Mouse (Mus musculus): ENCODE data around the gene Rprd2.

DNA sequence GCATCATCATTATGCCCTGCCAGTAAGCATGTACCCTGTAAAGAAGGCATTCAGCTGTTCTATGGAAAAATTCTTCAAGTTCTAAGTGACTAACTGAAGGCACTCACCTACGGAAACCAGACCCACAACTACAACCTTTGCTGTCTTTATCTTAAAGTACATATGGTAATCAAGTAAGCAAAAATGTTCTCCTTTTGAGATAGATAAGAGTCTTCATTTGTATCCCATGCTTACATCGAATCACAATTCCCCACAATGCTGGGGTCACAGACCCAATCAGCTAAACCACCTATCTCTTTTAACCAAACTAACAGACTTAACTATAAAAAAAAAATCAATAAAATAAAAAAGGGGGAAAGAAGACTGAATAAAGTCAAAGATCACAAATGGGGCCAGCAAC, 20.6 kb upstream of the Rprd2 start:
- TF ChIP-seq CEBPB (IDR thresholded peaks at IDR 0.05; ENCODE audit: insufficient read depth, poor library complexity, severe bottlenecking) (no peak), POLR2A (IDR thresholded peaks at IDR 0.05; ENCODE audit: insufficient read length, low read depth) (no peak), MYOD1 (IDR thresholded peaks at IDR 0.05; ENCODE audit: control insufficient read depth in 1 of 3, insufficient read length in 2 of 3, low read depth in 2 of 3) (no peak), MAX (IDR thresholded peaks at IDR 0.05; ENCODE audit: low read depth) (no peak), E2F4 (IDR thresholded peaks at IDR 0.05; ENCODE audit: insufficient read depth) (no peak), REST (IDR thresholded peaks at IDR 0.05; ENCODE audit: insufficient read depth, insufficient read length) (no peak), POLR2AphosphoS2 (IDR thresholded peaks at IDR 0.05; ENCODE audit: insufficient read length, low read depth) (no peak), MYOG (IDR thresholded peaks at IDR 0.05; ENCODE audit: control insufficient read depth in 1 of 3, insufficient read depth in 1 of 3, insufficient read length in 2 of 3, low read depth in 2 of 3) (no peak), TCF12 (IDR thresholded peaks at IDR 0.05; ENCODE audit: insufficient read depth, poor library complexity, severe bottlenecking) (no peak), USF1 (IDR thresholded peaks at IDR 0.05; ENCODE audit: low read depth) (no peak), TCF3 (IDR thresholded peaks at IDR 0.05; ENCODE audit: insufficient read length, low read depth) (no peak), SRF (IDR thresholded peaks at IDR 0.05; ENCODE audit: control insufficient read depth, insufficient read length, low read depth) (no peak)
